Mouse (Mus musculus): ENCODE measurements around the gene Usp1. TPM values are rescaled to one million over a fixed set of nuclear protein-coding genes. Genes with fewer than 3 reads are reported as not detected.
"Not testable (repeated sequence)": the region's sequence is repeated elsewhere in the genome, so short reads cannot be mapped to it uniquely, and the experiment has no call there.

Usp1 gene
- total RNA-seq, 1 experiment from 2014 or later, result 76.2 TPM

- no peak for ATAC-seq (replicated peaks; ENCODE audit: insufficient number of reproducible peaks, low FRiP score, low TSS enrichment, poor library complexity, severe bottlenecking)
Observed at GRCm38 (mm10) chr4:98975741-98976140, 52.1 kb downstream of the Usp1 start.

DNA sequence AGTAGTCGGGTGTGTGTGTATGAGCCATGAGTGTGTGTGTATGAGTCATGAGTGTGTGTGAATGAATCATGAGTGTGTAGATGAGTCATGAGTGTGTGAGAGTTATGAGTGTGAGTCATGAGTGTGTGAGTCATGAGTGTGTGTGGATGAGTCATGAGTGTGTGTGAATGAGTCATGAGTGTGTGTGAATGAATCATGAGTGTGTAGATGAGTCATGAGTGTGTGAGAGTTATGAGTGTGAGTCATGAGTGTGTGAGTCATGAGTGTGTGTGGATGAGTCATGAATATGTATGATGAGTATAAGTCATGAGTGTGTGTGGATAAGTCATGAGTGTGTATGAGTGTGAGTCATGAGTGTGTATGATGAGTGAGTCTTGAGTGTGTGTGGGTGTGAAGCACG is 54.7 kb downstream of the Usp1 start:
- not testable (repeated sequence) for ATAC-seq (replicated peaks; ENCODE audit: insufficient number of reproducible peaks, low FRiP score, low TSS enrichment, poor library complexity, severe bottlenecking)

DNA sequence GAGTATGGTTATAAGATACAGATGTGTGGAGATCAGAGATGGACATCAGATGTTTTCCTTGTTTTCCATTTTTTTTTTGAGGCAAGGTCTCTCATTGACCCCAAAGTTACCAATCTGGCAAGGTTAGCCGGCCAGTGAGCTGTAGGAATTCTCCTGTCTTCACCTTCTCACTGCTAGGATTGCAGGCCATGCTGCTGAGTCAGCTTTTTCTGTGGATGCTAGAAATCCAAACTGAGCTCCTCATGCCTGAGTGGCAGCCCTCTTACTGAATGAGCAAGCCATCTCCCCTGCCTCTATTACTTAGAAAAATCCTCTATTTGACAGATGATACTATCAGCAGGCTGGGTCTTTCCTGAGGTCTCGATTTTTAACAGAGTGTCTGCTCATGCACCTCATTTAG is 55.1 kb downstream of the Usp1 start:
- no peak for ATAC-seq (replicated peaks; ENCODE audit: insufficient number of reproducible peaks, low FRiP score, low TSS enrichment, poor library complexity, severe bottlenecking)

GRCm38 (mm10) chr4:98979976-98980375 is 56.4 kb downstream of the Usp1 start:
- ATAC-seq (replicated peaks; ENCODE audit: insufficient number of reproducible peaks, low FRiP score, low TSS enrichment, poor library complexity, severe bottlenecking), result not testable (repeated sequence)

DNA sequence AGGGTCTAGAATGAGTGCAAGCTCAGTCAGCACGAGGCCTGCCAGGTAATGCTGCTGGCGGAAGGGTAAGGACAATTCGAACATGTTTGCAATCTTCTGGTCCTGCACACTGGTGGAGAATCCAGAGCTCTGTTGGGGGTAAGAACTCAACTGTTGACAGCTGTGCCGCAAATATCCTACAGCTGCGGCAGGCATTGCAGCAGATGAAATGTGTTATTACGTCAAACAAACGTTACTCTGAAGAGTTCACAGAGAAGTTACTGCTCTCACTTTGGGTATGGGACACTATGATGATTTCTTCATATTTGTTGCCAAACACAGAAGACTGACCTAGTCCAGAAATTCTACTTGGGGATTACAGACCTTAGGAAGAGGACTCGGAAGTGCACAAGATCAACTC is 61.1 kb downstream of the Usp1 start:
- ATAC-seq (replicated peaks; ENCODE audit: insufficient number of reproducible peaks, low FRiP score, low TSS enrichment, poor library complexity, severe bottlenecking), result no peak

Other genes with a start within 250 kb of the Usp1 start
- gene L1td1, start 197.1 kb upstream of the Usp1 start, total RNA-seq (2017), result not detected in 3 replicates
- gene Kank4, start 106.3 kb upstream of the Usp1 start, total RNA-seq (2017), result not detected in 3 replicates
- gene I0C0044D17Rik, start 100.0 kb upstream of the Usp1 start, total RNA-seq (2017), result not detected in 3 replicates
- gene Angptl3, start 107.1 kb downstream of the Usp1 start, total RNA-seq (2017), result 0.19 to 2.2 TPM in 2 of 3 replicates, not detected in the other
- 13.4 to 22.9 TPM (median 19.7 TPM) in 3 replicates for gene Dock7, start 197.1 kb downstream of the Usp1 start, total RNA-seq (2017)